Mouse (Mus musculus) brown adipose tissue, adult 24 weeks (tissue): ENCODE measurements around the gene Tnk1. TPM values are rescaled to one million over a fixed set of nuclear protein-coding genes. Genes with fewer than 3 reads are reported as not detected.
A peak's percentile ranks its signal among the peaks of the same experiment; 100 is the strongest.
"Not testable (repeated sequence)": the region's sequence is repeated elsewhere in the genome, so short reads cannot be mapped to it uniquely, and the experiment has no call there.

Experiments
- H3K27ac ChIP-seq: fragments of 200-500 bp; replicated peaks from 2 replicates; pipeline ENCODE4 v1.5.1; 2012; ENCODE audit warnings: low read depth, mild to moderate bottlenecking, low read length
- H3K4me1 ChIP-seq: fragments of 200-500 bp; 2 replicates; pipeline ENCODE4 v1.6.1; 2012; ENCODE audit warnings: low read length, mixed read lengths; ENCODE audit not compliant: control insufficient read depth, insufficient read depth, insufficient read length
- H3K4me3 ChIP-seq: fragments of 200-500 bp; 2 replicates; pipeline ENCODE4 v1.5.1; 2012; ENCODE audit warnings: low read depth, mild to moderate bottlenecking, low read length, moderate library complexity; ENCODE audit not compliant: insufficient read depth
- polyA plus RNA-seq: library from polyadenylated mRNA; stranded (reverse); fragments of >200 nt; gene quantifications from 2 replicates; pipeline ENCODE4 v1.2.4, GENCODE M21; 2012; ENCODE audit not compliant: missing spikeins, insufficient read depth, insufficient read length

Tnk1 gene
- polyA plus RNA-seq, 1 experiment = not detected

DNA sequence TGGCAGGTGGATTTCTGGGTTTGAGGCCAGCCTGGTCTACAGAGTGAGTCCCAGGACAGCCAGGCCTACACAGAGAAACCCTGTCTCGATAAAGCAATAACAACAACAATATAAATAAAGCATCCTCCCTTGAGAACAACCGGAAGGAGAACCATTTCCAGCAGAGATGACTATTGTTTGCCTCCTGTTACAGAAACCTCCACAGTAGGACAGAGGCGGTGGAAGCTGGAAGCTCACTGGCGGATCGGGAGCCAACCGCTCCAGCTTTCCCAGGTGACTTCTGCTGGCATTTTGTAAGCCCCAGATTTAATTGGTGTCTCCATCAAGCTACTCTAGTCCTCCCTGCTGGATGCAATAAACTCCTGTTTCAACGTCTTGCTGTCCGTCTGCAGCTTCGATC lies 7.0 kb upstream of the Tnk1 start:
- Histone ChIP-seq H3K27ac (peak overlapping the region; percentile 59), H3K4me1 (peaks cover 8% of the 10 kb centered on the region; the same call in 1 of the 2 replicates)

DNA sequence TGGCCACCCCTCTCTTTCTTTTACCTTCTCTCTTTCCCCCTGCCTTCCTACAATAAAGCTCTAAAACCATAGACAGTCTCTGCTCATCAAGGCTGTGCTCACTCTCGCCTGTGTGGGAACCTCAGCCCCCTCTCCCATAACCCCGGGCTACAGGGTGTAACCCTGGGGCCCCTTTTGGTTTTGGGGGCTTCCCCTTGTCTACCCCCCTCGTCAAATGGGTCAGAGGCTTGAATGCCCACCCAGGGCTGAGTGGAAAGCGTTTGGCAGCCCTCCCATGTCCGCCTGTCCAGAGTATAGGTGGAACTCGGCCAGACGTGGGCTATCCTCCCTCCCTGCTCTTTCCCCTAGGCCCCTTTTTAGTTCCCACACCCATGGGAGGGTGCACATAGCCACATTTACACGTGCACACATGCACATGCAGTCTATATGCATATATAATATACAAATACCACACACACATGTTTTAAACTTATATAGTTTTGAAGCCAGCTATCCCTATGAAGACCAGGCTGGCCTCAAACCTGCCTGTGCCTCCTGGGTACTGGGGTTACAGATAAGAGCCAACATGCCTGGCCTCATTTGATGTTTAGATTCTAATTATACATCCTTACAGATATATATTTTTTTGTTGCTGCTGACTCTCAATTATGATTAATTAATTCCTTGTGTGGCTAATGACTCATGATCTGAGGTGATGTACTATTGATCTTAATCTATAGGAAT lies 5.8 kb upstream of the Tnk1 start:
- H3K4me3 ChIP-seq = no peak overlapping the region
- no peak overlapping the region for H3K27ac ChIP-seq
- H3K4me1 ChIP-seq = peaks cover 8% of the 10 kb centered on the region; the same call in 1 of the 2 replicates

More for the DNA sequence above, 7.0 kb upstream of the Tnk1 start:
- H3K4me3 ChIP-seq = peak overlapping the region; percentile 36; the same call in 1 of the 2 replicates

DNA sequence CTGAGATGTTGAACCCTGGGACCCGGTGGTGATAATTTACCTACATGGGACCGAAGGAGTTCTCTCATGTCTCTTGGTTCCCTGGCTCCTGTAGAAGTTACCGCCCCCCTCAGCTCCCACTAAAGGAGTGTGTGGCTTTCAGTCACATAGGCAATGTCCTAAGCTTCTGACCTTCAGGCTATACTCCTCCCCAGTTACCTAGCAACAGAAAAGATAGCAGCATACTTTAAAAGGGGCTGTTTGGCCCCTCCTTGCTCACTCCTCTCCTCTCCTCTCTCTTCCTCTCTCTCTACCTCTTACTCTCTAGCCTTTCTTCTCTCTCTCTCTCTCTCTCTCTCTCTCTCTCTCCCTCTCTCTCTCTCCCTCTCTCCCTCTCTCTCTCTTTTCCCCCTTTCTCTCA lies 5.2 kb upstream of the Tnk1 start:
- not testable (repeated sequence) for H3K4me1 ChIP-seq, H3K4me3 ChIP-seq, H3K27ac ChIP-seq

DNA sequence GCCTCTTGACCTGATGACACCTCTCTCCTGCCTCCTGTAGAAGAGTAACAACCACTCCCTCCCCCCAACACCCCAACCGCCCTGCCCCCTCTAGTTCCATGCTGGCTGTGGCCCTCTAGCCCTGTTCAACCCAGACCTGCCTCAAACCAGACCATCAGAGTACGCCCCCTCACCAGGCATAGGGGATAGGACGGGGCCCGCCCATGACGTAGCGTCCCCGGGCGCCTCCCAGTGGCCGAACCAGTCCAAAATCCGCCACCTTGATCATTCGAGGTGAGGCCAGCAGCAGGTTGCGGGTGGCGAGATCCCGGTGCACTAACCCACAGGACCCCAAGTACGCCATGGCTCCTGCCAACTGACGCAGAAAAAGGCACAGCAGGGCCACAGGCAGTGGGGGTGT lies 3.2 kb downstream of the Tnk1 start:
- Histone ChIP-seq H3K27ac (no peak overlapping the region), H3K4me1 (peaks cover 5% of the 10 kb centered on the region), H3K4me3 (no peak overlapping the region)

DNA sequence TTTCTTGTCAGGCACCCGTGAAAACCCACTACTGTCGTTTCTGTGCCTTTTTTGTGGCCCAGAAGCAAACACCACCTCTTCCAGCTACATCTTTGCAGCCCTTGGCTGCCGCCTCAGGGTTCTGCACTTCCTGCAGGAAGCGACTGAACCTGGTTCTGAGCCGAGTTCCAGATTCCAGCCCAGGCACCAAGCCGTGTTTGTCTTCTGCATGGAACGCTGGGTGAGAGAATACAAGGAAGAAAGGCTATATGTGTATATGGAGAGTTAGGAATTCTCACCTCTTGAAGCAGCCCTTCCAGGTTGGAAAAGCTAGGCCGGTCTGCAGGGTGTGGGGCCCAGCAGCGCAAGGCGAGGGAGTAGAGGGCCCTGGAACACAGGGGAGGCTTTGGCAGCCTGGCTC lies 3.9 kb downstream of the Tnk1 start:
- no peak overlapping the region for H3K4me3 ChIP-seq
- H3K27ac ChIP-seq = peak overlapping the region; percentile 73
- peaks cover 5% of the 10 kb centered on the region for H3K4me1 ChIP-seq

DNA sequence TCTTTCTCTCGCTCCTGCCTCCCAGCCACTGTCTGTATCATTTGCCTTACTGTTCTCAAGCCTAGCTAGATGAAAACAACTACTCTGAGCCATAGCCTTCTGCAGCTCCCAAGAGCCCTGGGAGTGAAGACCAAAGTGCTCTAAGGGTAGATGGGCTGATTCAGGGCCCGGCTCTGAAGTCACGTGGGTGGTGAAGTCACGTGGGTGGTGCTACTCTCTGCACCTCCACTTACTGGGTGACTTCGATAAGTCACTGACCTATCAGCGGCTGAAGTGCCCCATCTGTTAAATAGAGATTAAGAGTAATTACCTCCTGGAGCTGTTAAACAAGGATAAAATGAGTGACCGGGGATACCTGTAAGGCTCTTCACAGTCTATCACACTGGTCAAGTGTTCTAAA lies 4.5 kb downstream of the Tnk1 start:
- H3K4me3 ChIP-seq = no peak overlapping the region
- H3K27ac ChIP-seq = no peak overlapping the region
- H3K4me1 ChIP-seq = peaks cover 5% of the 10 kb centered on the region

DNA sequence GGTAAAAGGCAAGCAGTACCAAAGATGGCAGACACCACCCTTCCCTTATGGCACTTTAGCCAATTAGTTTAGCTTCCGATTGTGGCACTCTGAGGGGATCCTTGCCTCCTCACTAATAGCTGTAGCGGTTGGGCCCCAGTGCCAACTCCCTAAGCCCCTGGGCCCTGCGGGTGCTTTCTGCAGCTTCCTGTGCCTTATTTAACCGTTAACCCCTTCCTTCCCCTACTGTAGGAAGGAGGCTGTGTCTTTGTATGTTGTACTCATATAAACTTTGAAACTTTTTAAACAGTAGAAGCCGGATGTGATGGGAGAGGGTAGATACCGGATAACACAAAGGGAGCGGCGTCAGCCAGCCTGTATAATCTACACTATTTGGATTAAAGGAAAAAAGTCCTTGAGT lies 7.8 kb downstream of the Tnk1 start:
- no peak overlapping the region for H3K4me3 ChIP-seq
- H3K27ac ChIP-seq = no peak overlapping the region
- peaks cover 10% of the 10 kb centered on the region for H3K4me1 ChIP-seq

DNA sequence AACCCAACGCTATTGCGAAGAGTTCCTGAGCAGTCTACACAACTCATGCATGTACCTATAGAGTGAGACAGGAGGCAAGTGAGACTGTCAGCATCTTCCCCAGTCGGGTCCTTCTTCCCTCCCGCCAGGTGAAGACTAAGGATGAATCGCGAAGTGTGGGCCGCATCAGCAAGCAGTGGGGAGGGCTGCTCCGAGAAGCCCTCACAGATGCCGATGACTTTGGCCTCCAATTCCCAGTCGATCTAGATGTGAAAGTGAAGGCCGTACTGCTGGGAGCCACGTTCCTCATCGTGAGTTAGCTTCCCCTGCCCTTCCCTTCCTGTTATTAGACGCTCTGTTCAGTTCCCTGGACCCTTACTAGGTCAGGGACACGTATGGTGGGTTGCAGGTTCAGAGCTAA lies 8.6 kb downstream of the Tnk1 start:
- H3K4me3 ChIP-seq = no peak overlapping the region
- 0 out of 2 replicates have a peak overlapping the region, but pooled peaks have one; percentile 82 for H3K27ac ChIP-seq
- H3K4me1 ChIP-seq = peaks cover 13% of the 10 kb centered on the region

DNA sequence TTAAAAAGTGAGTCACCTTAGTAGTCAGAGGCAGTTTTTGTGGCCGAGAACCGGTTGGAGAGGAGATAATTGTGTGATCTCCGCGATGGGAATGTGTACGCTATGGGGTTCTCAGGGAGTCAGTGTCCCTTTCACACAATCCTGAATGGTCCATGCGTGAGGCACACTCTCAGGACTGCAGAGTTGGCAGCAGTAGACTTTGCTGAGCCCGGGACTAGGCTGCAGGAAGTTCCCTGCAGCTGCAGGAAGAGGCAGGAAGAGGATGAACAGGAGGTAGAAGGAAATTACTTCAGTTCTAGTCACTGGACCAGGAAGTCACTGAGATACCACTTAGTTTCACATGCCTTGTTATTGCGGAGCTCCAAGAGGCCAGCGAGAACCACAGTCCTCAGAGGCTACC lies 9.4 kb downstream of the Tnk1 start:
- peak overlapping the region; percentile 82 for H3K27ac ChIP-seq
- H3K4me1 ChIP-seq = peaks cover 11% of the 10 kb centered on the region
- H3K4me3 ChIP-seq = 0 out of 2 replicates have a peak overlapping the region, but pooled peaks have one; percentile 4

DNA sequence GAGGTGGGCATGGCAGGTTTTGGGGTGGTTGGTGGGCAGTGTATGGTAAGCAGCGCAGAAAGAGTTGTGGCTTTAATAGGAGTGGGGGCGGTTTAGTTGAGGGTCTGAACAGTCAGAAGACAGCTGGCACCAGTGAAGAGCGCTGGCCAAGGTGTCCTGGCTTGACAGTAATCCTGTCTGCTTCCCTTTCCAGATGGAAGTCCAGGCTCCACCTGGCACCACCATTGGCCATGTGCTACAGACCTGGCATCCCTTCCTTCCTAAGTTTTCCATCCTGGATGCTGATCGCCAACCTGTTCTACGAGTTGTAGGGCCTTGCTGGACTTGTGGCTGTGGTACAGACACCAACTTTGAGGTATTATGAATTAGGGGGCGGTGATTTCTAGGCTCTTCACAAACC lies 10.5 kb downstream of the Tnk1 start:
- peaks cover 11% of the 10 kb centered on the region for H3K4me1 ChIP-seq
- peak overlapping the region; percentile 90 for H3K4me3 ChIP-seq
- no peak overlapping the region for H3K27ac ChIP-seq

DNA sequence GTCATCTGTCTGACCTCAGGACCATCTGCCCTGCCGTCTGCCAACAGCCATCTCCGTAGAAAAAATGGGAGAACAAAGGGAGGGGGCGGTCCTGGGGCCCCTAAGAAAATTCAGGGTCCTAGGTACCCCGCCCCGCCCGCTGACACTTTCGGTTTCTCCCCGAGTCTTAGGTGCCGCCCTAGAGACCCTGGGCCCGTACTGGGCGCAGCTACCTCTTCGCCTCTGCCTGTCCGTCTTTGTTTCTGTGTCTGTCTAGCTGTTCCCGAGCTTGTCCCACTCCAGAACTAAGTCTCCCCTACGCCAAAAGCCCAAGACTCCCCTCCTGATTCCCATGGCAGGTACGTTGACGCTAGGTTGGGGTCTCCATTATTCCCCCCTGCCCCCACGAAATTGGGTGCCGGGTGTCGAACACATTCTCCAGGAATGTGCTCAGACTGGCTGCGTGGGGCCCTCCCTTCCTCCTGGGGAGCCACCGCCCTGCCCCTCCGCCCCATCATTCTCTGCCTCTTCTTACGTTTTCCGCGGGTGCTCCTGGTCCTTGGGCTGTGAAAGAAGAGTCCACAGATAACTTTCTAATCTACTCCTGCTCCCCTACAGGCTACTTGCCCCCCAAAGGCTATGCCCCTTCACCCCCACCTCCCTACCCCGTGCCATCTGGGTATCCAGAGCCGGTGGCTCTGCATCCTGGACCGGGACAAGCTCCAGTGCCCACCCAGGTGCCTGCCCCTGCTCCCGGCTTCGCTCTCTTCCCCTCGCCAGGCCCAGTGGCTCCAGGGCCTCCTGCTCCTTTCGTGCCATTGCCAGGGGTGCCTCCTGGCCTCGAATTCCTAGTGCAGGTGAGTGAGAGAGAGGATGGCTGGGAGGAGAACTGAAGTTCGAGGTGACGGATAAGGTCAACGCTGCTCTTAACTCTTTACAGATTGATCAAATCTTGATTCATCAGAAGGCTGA lies 11.5 kb downstream of the Tnk1 start:
- H3K27ac ChIP-seq = peak overlapping the region; percentile 88
- peaks cover 11% of the 10 kb centered on the region for H3K4me1 ChIP-seq
- H3K4me3 ChIP-seq = peak overlapping the region; percentile 90

DNA sequence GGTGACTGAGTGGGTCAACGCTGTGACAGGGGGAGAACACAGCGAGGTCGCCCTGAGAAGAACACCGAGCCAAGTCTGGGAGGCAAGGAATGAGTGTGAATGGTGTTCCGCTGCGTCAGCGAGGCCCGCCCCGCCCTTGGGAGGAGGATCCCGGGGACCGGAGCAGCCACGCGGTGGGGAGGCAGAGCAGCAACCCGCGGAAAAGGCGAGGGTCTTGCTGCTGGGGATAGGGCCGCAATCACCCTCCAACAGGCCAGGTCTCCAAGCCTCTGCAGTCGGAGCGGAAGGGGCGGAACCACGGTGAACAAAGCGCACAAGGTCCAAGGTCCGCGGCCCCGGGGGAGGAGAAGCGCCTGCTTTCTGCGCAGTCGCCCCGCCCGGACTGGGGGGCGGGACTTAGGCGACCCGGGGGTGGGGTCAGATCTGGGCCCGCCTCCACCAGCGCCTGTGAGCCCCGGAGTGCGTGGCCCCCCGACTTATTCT lies 12.3 kb downstream of the Tnk1 start, which contains the start of gene Plscr3:
Plscr3 (plus strand) TSS at position 179 of the 483 bp plus-strand sequence.
- peak within 1 kb of the TSS; percentile 90 for H3K4me3 ChIP-seq
- peaks cover 11% of the 10 kb centered on the region for H3K4me1 ChIP-seq
- peak within 1 kb of the TSS; percentile 88 for H3K27ac ChIP-seq

DNA sequence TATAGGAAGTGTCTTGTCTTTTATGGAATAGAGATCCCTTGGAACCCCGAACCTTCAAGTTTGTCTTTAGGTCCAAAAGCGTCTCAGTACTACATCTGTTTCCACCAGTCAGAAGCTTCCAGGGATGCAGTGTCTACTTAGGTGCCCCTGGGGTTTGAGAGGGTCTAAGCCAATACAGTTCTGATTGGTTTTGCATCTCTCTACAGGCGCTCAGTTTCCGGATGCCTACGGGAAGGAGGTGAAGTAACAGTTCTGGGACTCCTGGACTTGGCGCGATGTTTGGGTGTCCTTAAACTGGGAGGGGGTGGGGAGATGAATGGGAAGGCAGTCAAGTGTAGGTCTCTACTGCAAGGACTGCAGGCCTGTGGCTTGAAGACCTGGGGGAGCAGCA lies 19.8 kb downstream of the Tnk1 start:
- H3K27ac ChIP-seq = peak overlapping the region; percentile 76
- peak overlapping the region; percentile 79 for H3K4me3 ChIP-seq
- no peaks in the 10 kb centered on the region for H3K4me1 ChIP-seq

DNA sequence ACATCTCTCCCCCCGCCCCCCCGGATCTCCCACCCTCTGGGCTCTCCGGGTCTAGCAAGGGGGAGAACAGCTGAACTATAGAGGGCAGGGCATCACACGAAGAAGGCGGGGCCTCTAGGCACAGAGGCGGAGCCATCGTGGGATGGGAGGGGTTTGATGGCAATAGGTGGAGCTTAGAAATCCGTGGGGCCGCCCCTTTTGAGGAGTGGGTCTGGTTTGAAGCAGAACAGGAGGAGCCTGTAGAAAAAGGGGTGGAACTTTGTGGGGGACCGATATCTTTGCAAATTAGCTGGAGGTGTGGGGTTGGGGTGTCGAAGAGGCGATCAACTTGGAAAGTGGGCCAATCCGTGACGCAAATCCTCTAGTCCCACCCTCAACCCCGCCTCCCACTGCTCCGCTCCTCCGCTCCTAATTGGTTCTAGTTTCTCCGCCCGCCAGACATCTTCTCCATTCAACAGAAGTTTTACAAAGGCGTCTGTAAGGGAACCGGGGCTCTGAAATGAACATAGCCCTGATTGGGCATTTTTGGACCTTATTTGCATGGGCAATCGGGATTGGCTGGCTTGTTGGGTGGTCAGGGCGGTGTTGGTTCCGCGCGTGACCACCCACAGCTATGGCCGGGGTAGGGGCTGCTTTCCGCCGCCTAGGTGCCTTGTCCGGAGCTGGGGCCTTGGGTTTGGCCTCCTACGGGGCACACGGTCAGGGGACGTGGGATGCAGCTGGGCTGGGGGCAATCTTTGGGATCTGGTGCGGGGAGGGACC lies 20.4 kb downstream of the Tnk1 start, which contains the start of gene Tmem256:
Tmem256 (plus strand) TSS at position 563 of the 762 bp plus-strand sequence.
- peak within 1 kb of the TSS; percentile 76 for H3K27ac ChIP-seq
- H3K4me3 ChIP-seq = peak within 1 kb of the TSS; percentile 79
- H3K4me1 ChIP-seq = no peaks in the 10 kb centered on the region

DNA sequence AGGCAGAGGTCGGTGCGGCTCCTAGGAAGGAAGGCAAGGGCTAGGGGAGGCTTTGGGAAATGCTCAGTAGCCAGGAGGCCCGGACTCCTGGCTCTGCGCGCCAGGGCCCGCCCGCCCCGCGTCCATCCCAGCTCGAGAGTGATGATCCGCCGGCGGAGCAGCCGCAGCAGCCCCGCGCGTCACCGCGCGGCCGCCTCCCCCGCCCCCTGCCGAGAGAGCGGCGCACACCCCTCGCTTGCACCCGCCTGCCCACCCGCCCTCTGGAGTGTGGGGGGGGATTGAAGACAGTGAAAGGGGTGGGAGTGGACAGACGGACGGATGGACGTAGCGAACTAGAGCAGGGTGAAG lies 21.0 kb downstream of the Tnk1 start, which contains the start of gene Nlgn2:
Nlgn2 (minus strand) TSS at position 181 of the 348 bp plus-strand sequence.
- Histone ChIP-seq H3K27ac (peak within 1 kb of the TSS; percentile 76), H3K4me1 (no peaks in the 10 kb centered on the region), H3K4me3 (peak within 1 kb of the TSS; percentile 79)
